Mouse (Mus musculus) fat pad, adult 2 months (tissue): ENCODE data around the gene Foxp4.
"Not testable (repeated sequence)": the region's sequence is repeated elsewhere in the genome, so short reads cannot be mapped to it uniquely, and the experiment has no call there.

ENCODE experiments used
- DNase-seq: peaks from one replicate; pipeline ENCODE4 v3.0.0-alpha.2; 2011; ENCODE audit warnings: low read depth, low spot score; ENCODE audit errors: extremely low read depth

Gene Foxp4

GRCm38 (mm10) chr17:47863023-47863422 is 61.4 kb downstream of the Foxp4 start:
- no peak for DNase-seq

- no peak for DNase-seq
Observed at GRCm38 (mm10) chr17:47855544-47855943, 68.9 kb downstream of the Foxp4 start.

GRCm38 (mm10) chr17:47854908-47855307 is 69.5 kb downstream of the Foxp4 start:
- DNase-seq, result no peak

GRCm38 (mm10) chr17:47853760-47854159 is 70.7 kb downstream of the Foxp4 start:
- DNase-seq, result peak; percentile 54

- peak; percentile 7 for DNase-seq
Observed at GRCm38 (mm10) chr17:47853336-47853735, 71.1 kb downstream of the Foxp4 start.

GRCm38 (mm10) chr17:47851798-47852360 is 72.6 kb downstream of the Foxp4 start:
- DNase-seq, result not testable (repeated sequence)

GRCm38 (mm10) chr17:47850639-47851314 is 73.7 kb downstream of the Foxp4 start:
- DNase-seq, result no peak

- no peak for DNase-seq
Observed at GRCm38 (mm10) chr17:47850035-47850434, 74.4 kb downstream of the Foxp4 start.

GRCm38 (mm10) chr17:47847985-47848384 is 76.5 kb downstream of the Foxp4 start:
- DNase-seq, result no peak

- DNase-seq, result no peak
Observed at GRCm38 (mm10) chr17:47845609-47846008, 78.8 kb downstream of the Foxp4 start.

- no peak for DNase-seq
Observed at GRCm38 (mm10) chr17:47843465-47843864, 81.0 kb downstream of the Foxp4 start.

- DNase-seq, result peak; percentile 5
Observed at GRCm38 (mm10) chr17:47841931-47842623, 82.4 kb downstream of the Foxp4 start.

GRCm38 (mm10) chr17:47841521-47841920 is 82.9 kb downstream of the Foxp4 start:
- no peak for DNase-seq

- no peak for DNase-seq
Observed at GRCm38 (mm10) chr17:47837808-47838207, 86.6 kb downstream of the Foxp4 start.

GRCm38 (mm10) chr17:47834482-47834767 is 90.0 kb downstream of the Foxp4 start, which contains the start of gene Mdfi:
TSS of gene Mdfi (minus strand) at chr17:47834691.
- peak; percentile 11 for DNase-seq

- no peak for DNase-seq
Observed at GRCm38 (mm10) chr17:47833628-47834481, 90.6 kb downstream of the Foxp4 start.

GRCm38 (mm10) chr17:47833029-47833627 is 91.3 kb downstream of the Foxp4 start:
- DNase-seq, result no peak

GRCm38 (mm10) chr17:47832501-47833028 is 91.9 kb downstream of the Foxp4 start:
- no peak for DNase-seq

GRCm38 (mm10) chr17:47831772-47832171 is 92.7 kb downstream of the Foxp4 start:
- DNase-seq, result no peak

GRCm38 (mm10) chr17:47831161-47831560 is 93.3 kb downstream of the Foxp4 start:
- DNase-seq, result no peak

- DNase-seq, result no peak
Observed at GRCm38 (mm10) chr17:47821339-47821738, 103.1 kb downstream of the Foxp4 start.
